Mouse (Mus musculus): ENCODE measurements around the gene Iqcm.

DNA sequence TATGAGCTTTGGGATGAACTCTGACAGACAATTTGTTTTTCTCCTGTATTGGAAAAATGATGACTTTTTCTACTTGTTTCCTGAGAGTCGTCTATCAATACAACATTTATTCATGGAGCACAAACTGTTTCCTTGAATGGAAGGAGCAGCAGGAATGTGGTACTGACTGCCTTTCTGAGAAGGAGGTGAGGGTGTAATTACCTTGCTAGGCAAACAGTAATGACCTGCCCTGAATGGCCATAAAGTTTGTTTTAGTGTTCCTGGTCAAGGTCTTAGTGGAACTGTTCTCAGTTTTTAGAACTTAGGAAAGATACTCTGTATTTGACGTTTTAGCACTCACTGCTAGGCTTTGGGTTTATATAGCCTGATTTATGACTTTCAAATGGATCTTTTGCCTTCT, 147.8 kb downstream of the Iqcm start:
- TF ChIP-seq CTCF (IDR thresholded peaks at IDR 0.05; ENCODE audit: extremely low read depth, insufficient read length, insufficient replicate concordance, low read depth, low read length): no peak
- TF ChIP-seq POLR2A (IDR thresholded peaks at IDR 0.05; ENCODE audit: low read depth, low read length): no peak
